Mouse (Mus musculus): ENCODE measurements around the gene Slc44a3. TPM values are rescaled to one million over a fixed set of nuclear protein-coding genes. Genes with fewer than 3 reads are reported as not detected.

Gene Slc44a3
- total RNA-seq, 2 experiments from 2014 or later, result not detected

DNA sequence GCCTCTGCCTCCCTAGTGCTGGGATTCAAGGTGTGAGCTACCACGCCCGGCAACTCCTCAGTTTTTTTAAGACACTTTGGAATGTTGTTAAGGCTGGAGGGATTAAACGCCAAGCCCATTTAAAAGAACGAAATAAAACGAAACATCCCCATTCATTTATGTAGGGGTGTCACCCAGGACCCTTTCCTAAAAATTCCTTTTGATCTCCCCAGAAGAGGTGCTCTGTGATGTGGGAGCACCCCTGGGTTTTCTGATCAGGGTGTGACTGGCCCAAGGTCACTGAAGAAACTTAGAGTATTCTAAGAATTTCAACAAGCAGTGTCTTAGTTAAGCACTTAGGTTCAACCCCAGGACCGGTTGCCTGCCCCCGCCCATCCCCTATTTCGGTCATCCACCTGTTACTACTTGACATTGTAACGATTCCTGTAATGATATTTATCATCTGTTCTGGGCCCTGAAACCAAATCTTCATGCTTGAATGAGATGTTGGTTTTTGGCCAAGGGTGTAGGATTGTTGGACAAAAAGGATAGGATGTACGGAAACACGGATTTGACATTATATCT is 103.4 kb downstream of the Slc44a3 start:
- no peak for DNase-seq (ENCODE audit: low spot score in 2 of 2)

DNA sequence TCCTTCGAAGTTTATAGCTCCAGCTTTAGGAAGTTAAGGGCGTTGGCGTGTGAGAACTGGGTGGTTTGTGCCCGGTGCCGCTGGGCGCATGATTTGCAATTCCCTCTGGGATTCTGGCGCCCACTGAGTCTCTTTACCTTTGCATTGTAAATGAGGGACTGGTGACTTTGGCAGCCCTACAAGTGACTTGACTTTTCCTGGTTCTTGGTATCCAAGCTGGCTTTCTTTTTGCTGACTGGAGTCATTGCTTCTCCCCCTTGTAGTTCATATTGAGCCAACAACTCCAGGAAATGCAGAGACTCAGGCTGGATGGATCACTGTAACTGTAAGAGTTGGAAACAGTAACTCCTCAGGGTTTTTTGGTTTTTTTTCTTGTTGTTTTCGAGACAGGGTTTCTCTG is 104.0 kb downstream of the Slc44a3 start:
- DNase-seq (ENCODE audit: low spot score in 2 of 2), result peak in 1 of 2 experiments; percentile 13

DNA sequence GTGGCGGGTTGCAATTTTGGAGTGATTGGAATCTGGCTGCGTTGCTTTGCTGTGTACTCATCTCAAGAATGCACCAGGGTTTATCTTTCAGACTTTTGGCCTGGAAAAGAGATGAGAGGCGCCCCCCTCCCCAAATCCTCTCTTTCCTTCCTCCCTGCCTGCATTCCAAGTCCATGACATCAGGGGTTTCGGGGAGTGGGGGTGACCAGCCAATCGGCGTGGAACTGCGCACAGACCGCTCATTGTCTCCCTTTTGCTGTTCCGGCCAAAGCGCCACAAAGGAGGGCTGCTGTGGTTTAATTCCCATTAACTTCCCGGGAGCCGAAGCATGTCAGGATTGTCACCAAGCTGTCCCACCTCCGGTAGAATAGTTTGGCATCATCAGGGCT is 104.7 kb downstream of the Slc44a3 start:
- peak; percentile 34 to 47 for DNase-seq (ENCODE audit: low spot score in 2 of 2)

GRCm38 (mm10) chr3:121426621-121427519 is 105.3 kb downstream of the Slc44a3 start:
- DNase-seq (ENCODE audit: low spot score in 2 of 2), result peak; percentile 35 to 44

DNA sequence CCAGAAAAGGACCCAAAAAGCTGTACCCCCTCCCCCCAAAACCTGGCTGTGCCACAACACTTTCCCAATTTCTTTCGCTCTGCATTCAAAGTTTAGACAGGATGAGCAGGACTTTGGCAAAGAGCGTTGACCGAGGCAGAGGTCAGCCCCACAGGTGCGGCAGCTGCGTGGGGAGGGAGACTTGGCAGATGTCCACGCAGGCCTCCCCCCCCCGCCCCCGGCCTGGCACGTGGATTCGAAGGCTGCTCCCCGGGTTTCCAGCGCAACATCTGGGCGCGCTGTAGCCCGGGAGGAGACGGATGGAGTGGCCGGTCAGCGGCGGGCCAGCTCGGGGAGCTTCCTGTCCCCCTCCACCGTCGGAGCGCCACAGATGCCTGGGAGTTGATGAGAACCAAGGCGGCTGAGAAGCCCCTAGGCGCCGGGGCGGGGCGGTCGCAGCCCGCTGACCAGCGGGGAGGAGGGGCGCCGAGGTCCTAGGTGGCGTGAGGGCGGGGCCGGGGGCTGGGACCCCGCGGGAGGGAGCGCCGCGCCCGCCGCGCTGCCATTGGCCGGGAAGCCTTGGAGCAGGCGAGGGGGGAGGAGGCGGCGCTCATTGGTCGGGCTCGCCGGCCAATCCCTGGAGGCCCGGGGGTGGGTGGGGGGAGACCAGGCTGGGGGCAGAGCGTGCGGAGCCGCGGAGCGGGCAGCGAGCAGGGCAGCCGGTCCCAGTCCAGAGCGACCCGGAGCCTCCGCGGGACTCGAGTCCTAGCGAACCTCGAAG is 106.2 kb downstream of the Slc44a3 start, which contains the start of gene Cnn3:
TSS of gene Cnn3 (plus strand) at position 637 of the 760 bp plus-strand sequence.
- DNase-seq (ENCODE audit: low spot score in 2 of 2), result peak; percentile 70 to 85

DNA sequence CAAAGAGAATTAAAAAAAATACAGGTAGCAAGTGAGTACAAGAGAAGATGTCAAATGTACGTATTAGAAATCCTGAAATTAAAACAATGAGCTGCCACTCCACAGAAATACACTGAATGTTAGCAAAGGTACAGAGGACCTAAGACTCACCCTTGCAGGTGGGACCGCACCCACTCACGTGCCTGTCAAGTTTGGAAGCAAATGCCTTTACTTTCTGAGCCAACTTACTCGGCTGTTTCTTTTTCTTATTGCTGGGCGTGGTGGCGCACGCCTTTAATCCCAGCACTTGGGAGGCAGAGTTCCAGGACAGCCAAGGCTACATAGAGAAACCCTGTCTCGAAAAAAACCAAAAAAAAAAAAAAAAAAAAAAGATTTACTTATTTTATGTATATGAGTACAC is 109.8 kb downstream of the Slc44a3 start:
- no peak for DNase-seq (ENCODE audit: low spot score in 2 of 2)

DNA sequence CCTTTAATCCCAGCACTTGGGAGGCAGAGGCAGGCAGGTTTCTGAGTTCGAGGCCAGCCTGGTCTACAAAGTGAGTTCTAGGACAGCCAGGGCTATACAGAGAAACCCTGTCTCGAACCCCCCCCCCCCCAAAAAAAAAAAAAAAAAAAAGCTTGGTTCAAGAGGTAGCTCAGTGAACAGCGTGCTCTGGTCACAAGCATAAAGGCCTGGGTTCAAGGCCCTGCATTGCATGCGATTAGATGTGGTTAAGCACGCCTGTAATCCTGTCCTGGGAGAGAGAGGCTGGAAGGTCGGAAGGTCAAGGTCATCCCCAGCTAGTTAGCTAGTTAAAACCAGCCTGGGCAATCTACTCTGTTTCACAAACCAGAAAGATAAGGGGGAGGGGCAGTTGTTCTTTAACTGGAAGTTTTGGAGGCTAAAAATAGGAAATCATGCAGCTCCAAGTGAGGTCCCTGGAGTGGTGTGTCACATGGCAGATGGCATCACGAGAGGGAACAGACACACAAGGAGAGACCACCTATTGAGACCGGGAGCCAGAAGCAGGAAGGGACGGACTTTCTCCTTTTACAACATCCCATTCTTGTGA is 113.3 kb downstream of the Slc44a3 start:
- DNase-seq (ENCODE audit: low spot score in 2 of 2), result no peak

- DNase-seq (ENCODE audit: low spot score in 2 of 2), result no peak
Observed at GRCm38 (mm10) chr3:121418251-121418601, 114.0 kb downstream of the Slc44a3 start.

- DNase-seq (ENCODE audit: low spot score in 2 of 2), result no peak
Observed at GRCm38 (mm10) chr3:121417379-121418250, 114.6 kb downstream of the Slc44a3 start.

GRCm38 (mm10) chr3:121416171-121417154 is 115.7 kb downstream of the Slc44a3 start:
- DNase-seq (ENCODE audit: low spot score in 2 of 2), result no peak

- no peak for DNase-seq (ENCODE audit: low spot score in 2 of 2)
Observed at GRCm38 (mm10) chr3:121411450-121411849, 120.8 kb downstream of the Slc44a3 start.

Other genes with a start within 250 kb of the Slc44a3 start
- 10 to 100 TPM; 48.2 to 48.6 TPM for gene Tmem56, start 249.3 kb downstream of the Slc44a3 start, total RNA-seq (2021)
- 10 to 100 TPM; 12.1 to 14.4 TPM for gene Alg14, start 240.6 kb downstream of the Slc44a3 start, total RNA-seq (2021)
- 10 to 100 TPM; 59.8 to 68.9 TPM for gene Cnn3, start 105.9 kb downstream of the Slc44a3 start, total RNA-seq (2021)
- gene 4930432M17Rik, start 138.4 kb upstream of the Slc44a3 start, total RNA-seq (2021), result not detected
- 10 to 100 TPM; 45.7 to 48.8 TPM for gene F3, start 191.1 kb upstream of the Slc44a3 start, total RNA-seq (2021)

All from left cerebral cortex, adult 18-20 months (tissue).